Mouse (Mus musculus) C2C12 (cell line): ENCODE results near the gene Hsd17b13. TPM values are rescaled to one million over a fixed set of nuclear protein-coding genes. Genes with fewer than 3 reads are reported as not detected.
"Not testable (repeated sequence)": the region's sequence is repeated elsewhere in the genome, so short reads cannot be mapped to it uniquely, and the experiment has no call there.

ENCODE experiments used
- H3K27me3 ChIP-seq: one replicate; pipeline ENCODE4 v1.6.1; 2011; ENCODE audit not compliant: control insufficient read depth, insufficient read depth, insufficient read length
- H3K36me3 ChIP-seq: one replicate; pipeline ENCODE4 v1.6.1; 2011; ENCODE audit not compliant: control insufficient read depth, insufficient read depth
- H3K4me3 ChIP-seq: one replicate; pipeline ENCODE4 v1.5.1; 2011; ENCODE audit warnings: mild to moderate bottlenecking, control low read depth; ENCODE audit not compliant: poor library complexity, insufficient read depth, severe bottlenecking
- H3K79me2 ChIP-seq: one replicate; pipeline ENCODE4 v1.6.1; 2011; ENCODE audit not compliant: control insufficient read depth, insufficient read depth
- H3K79me3 ChIP-seq: one replicate; pipeline ENCODE4 v1.6.1; 2011; ENCODE audit warnings: low read depth, control low read depth
- H3ac ChIP-seq: one replicate; pipeline ENCODE3; 2011; ENCODE audit warnings: low read depth; ENCODE audit not compliant: control insufficient read depth, insufficient read length
- CEBPB ChIP-seq: IDR thresholded peaks from one replicate; pipeline ENCODE4 v1.6.1; 2011; ENCODE audit warnings: low read depth, mild to moderate bottlenecking, control low read depth, moderate library complexity
- CTCF ChIP-seq: IDR thresholded peaks from one replicate; pipeline ENCODE4 v1.5.1; 2011; ENCODE audit not compliant: control insufficient read depth, insufficient read depth, insufficient read length
- FOSL1 ChIP-seq: IDR thresholded peaks from one replicate; pipeline ENCODE4 v1.8.0; 2011; ENCODE audit warnings: mild to moderate bottlenecking, low read length; ENCODE audit not compliant: poor library complexity, insufficient read depth, severe bottlenecking
- MAX ChIP-seq: IDR thresholded peaks from one replicate; pipeline ENCODE4 v1.6.1; 2011; ENCODE audit warnings: mild to moderate bottlenecking, control low read depth
- MYOD1 ChIP-seq: IDR thresholded peaks from one replicate; pipeline ENCODE4 v1.6.1; 2011; ENCODE audit warnings: low read depth; ENCODE audit not compliant: control insufficient read depth, insufficient read length
- MYOG ChIP-seq: IDR thresholded peaks from one replicate; pipeline ENCODE4 v1.6.1; 2011; ENCODE audit not compliant: control insufficient read depth, insufficient read length; ENCODE audit errors: extremely low read depth
- USF1 ChIP-seq: IDR thresholded peaks from one replicate; pipeline ENCODE4 v1.6.1; 2011; ENCODE audit warnings: low read depth, mild to moderate bottlenecking, control low read depth, moderate library complexity
- long read RNA-seq, 2 experiments: library from polyadenylated mRNA; unstranded; transcript quantifications; one replicate each; pipeline ENCODE4 v2.0.0; 2019 to 2020
- polyA plus RNA-seq: library from polyadenylated mRNA; unstranded; fragments of >200 nt; fragmentation: generic; extraction: Trizol; gene quantifications from one replicate; pipeline ENCODE4 v1.2.1, GENCODE M21; 2012; ENCODE audit warnings: missing spikeins

Gene Hsd17b13
- polyA plus RNA-seq: not detected
- long read RNA-seq, experiment 1: 0 reads
- long read RNA-seq, experiment 2: 0 reads

- H3K36me3 ChIP-seq: no peaks in the 10 kb centered on the region
- H3K79me3 ChIP-seq: no peaks in the 10 kb centered on the region
- TF ChIP-seq MYOG: no peak
- TF ChIP-seq FOSL1: no peak
- TF ChIP-seq USF1: no peak
- no peak for TF ChIP-seq MYOD1
- no peak for TF ChIP-seq CTCF
- TF ChIP-seq MAX: no peak
- TF ChIP-seq CEBPB: no peak
- no peak within 1 kb of the TSS for H3ac ChIP-seq
- no peak within 1 kb of the TSS for H3K4me3 ChIP-seq
- H3K79me2 ChIP-seq: no peaks in the 10 kb centered on the region
- H3K27me3 ChIP-seq: no peaks in the 10 kb centered on the region
These were observed at the start of gene Hsd17b13 for GRCm38 (mm10) chr5:103977297-103977696. Gene Hsd17b13 (minus strand): TSS chr5:103977410.

- Histone ChIP-seq H3K4me3 (no peak overlapping the region), H3K36me3 (no peaks in the 10 kb centered on the region), H3K27me3 (no peaks in the 10 kb centered on the region), H3K79me3 (no peaks in the 10 kb centered on the region), H3ac (no peak overlapping the region), H3K79me2 (no peaks in the 10 kb centered on the region)
- TF ChIP-seq FOSL1 (no peak), CEBPB (no peak), MYOD1 (no peak), MAX (no peak), MYOG (no peak), CTCF (no peak), USF1 (no peak)
These were observed 48.1 kb upstream of the Hsd17b13 start for GRCm38 (mm10) chr5:104025245-104025854.

GRCm38 (mm10) chr5:104024762-104025161 is 47.6 kb upstream of the Hsd17b13 start:
- Histone ChIP-seq H3K36me3 (no peaks in the 10 kb centered on the region), H3K27me3 (no peaks in the 10 kb centered on the region), H3ac (no peak overlapping the region), H3K4me3 (no peak overlapping the region), H3K79me3 (no peaks in the 10 kb centered on the region), H3K79me2 (no peaks in the 10 kb centered on the region)
- TF ChIP-seq MYOG: no peak
- no peak for TF ChIP-seq FOSL1
- TF ChIP-seq USF1: no peak
- TF ChIP-seq MYOD1: no peak
- no peak for TF ChIP-seq MAX

GRCm38 (mm10) chr5:104024193-104024592 is 47.0 kb upstream of the Hsd17b13 start:
- not testable (repeated sequence) for H3ac ChIP-seq, H3K36me3 ChIP-seq, H3K4me3 ChIP-seq, H3K79me3 ChIP-seq, H3K79me2 ChIP-seq, H3K27me3 ChIP-seq

- no peaks in the 10 kb centered on the region for H3K79me2 ChIP-seq
- TF ChIP-seq USF1: no peak
- no peak for TF ChIP-seq FOSL1
- no peak for TF ChIP-seq CEBPB
- no peak for TF ChIP-seq MYOG
- no peak for TF ChIP-seq MYOD1
- no peak for TF ChIP-seq MAX
- no peak for TF ChIP-seq CTCF
- H3K79me3 ChIP-seq: no peaks in the 10 kb centered on the region
- H3K4me3 ChIP-seq: no peak overlapping the region
- H3ac ChIP-seq: no peak overlapping the region
- no peaks in the 10 kb centered on the region for H3K36me3 ChIP-seq
- H3K27me3 ChIP-seq: no peaks in the 10 kb centered on the region
These were observed 46.2 kb upstream of the Hsd17b13 start for GRCm38 (mm10) chr5:104023289-104024020.

GRCm38 (mm10) chr5:104022558-104022957 is 45.3 kb upstream of the Hsd17b13 start:
- H3K4me3 ChIP-seq: no peak overlapping the region
- no peaks in the 10 kb centered on the region for H3K27me3 ChIP-seq
- H3K79me3 ChIP-seq: no peaks in the 10 kb centered on the region
- no peaks in the 10 kb centered on the region for H3K36me3 ChIP-seq
- TF ChIP-seq CEBPB (no peak), MAX (no peak), CTCF (no peak)
- H3K79me2 ChIP-seq: no peaks in the 10 kb centered on the region
- H3ac ChIP-seq: no peak overlapping the region
